Mouse (Mus musculus) heart, adult 11 months (tissue): Measurements from ENCODE around the gene Eif3a.
A peak's percentile ranks its signal among the peaks of the same experiment; 100 is the strongest.

Source experiments
- DNase-seq: peaks from one replicate; pipeline ENCODE4 v3.0.0; 2022

The Eif3a gene

GRCm38 (mm10) chr19:60790551-60791161 is at the start of gene Eif3a:
Gene Eif3a (minus strand): TSS chr19:60790658.
- peak; percentile 99 for DNase-seq

- peak; percentile 92 for DNase-seq
Measured at GRCm38 (mm10) chr19:60837747-60838146, 47.3 kb upstream of the Eif3a start.

- DNase-seq = no peak
Measured at GRCm38 (mm10) chr19:60818677-60819076, 28.2 kb upstream of the Eif3a start.

- DNase-seq = no peak
Measured at GRCm38 (mm10) chr19:60813133-60813532, 22.7 kb upstream of the Eif3a start.

GRCm38 (mm10) chr19:60812036-60812389 is 21.6 kb upstream of the Eif3a start:
- DNase-seq = no peak

- peak; percentile 99 for DNase-seq
Measured at GRCm38 (mm10) chr19:60811098-60812035, 20.9 kb upstream of the Eif3a start, which contains the start of gene Fam45a. Gene Fam45a (plus strand): TSS chr19:60811585.

- DNase-seq = no peak
Measured at GRCm38 (mm10) chr19:60809927-60810326, 19.5 kb upstream of the Eif3a start.

GRCm38 (mm10) chr19:60804903-60805302 is 14.4 kb upstream of the Eif3a start:
- DNase-seq = no peak

- DNase-seq = no peak
Measured at GRCm38 (mm10) chr19:60799867-60800569, 9.6 kb upstream of the Eif3a start.

- DNase-seq = no peak
Measured at GRCm38 (mm10) chr19:60797415-60797814, 7.0 kb upstream of the Eif3a start.

- DNase-seq = no peak
Measured at GRCm38 (mm10) chr19:60795244-60795643, 4.8 kb upstream of the Eif3a start.

- no peak for DNase-seq
Measured at GRCm38 (mm10) chr19:60793170-60793707, 2.8 kb upstream of the Eif3a start.

- DNase-seq = no peak
Measured at GRCm38 (mm10) chr19:60791164-60791563, 706 bp upstream of the Eif3a start.

GRCm38 (mm10) chr19:60789919-60790506 is 445 bp downstream of the Eif3a start:
- DNase-seq = peak; percentile 96

- no peak for DNase-seq
Measured at GRCm38 (mm10) chr19:60789452-60789851, 1.0 kb downstream of the Eif3a start.

GRCm38 (mm10) chr19:60788214-60788960 is 2.1 kb downstream of the Eif3a start:
- no peak for DNase-seq

- DNase-seq = no peak
Measured at GRCm38 (mm10) chr19:60787465-60788150, 2.9 kb downstream of the Eif3a start.

GRCm38 (mm10) chr19:60784712-60785111 is 5.7 kb downstream of the Eif3a start:
- DNase-seq = no peak

- no peak for DNase-seq
Measured at GRCm38 (mm10) chr19:60782034-60782433, 8.4 kb downstream of the Eif3a start.

GRCm38 (mm10) chr19:60773366-60773765 is 17.1 kb downstream of the Eif3a start:
- no peak for DNase-seq
